Mouse (Mus musculus): ENCODE measurements around the gene Adrb1. TPM values are rescaled to one million over a fixed set of nuclear protein-coding genes. Genes with fewer than 3 reads are reported as not detected.

Gene Adrb1
- polyA plus RNA-seq, 1 experiment = 1.0 TPM

- TF ChIP-seq CTCF (IDR thresholded peaks at IDR 0.05; ENCODE audit: low read depth, low read length) (no peak), EP300 (IDR thresholded peaks at IDR 0.05; ENCODE audit: insufficient read depth, low read depth, low read length) (no peak), POLR2A (IDR thresholded peaks at IDR 0.05; ENCODE audit: insufficient read depth, low read length) (no peak)
- no peaks in the 10 kb centered on the region for H3K27me3 ChIP-seq (ENCODE audit: control insufficient read depth, insufficient read depth, low read length, poor library complexity, severe bottlenecking)
- H3K27ac ChIP-seq (ENCODE audit: insufficient read depth, low read length) = no peak overlapping the region
- H3K4me1 ChIP-seq (ENCODE audit: control insufficient read depth, insufficient read depth, low read length) = no peaks in the 10 kb centered on the region
- H3K4me3 ChIP-seq (ENCODE audit: low read depth, low read length) = no peak overlapping the region
- no peaks in the 10 kb centered on the region for H3K9me3 ChIP-seq (replicated peaks; ENCODE audit: control insufficient read depth, insufficient read depth, low read length, poor library complexity, severe bottlenecking)
- no peak overlapping the region for H3K9ac ChIP-seq (ENCODE audit: low read depth, poor library complexity, severe bottlenecking)
- no peaks in the 10 kb centered on the region for H3K36me3 ChIP-seq (ENCODE audit: control insufficient read depth, insufficient read depth, low read length, poor library complexity, severe bottlenecking)
Observed at GRCm38 (mm10) chr19:56772158-56772557, 50.2 kb downstream of the Adrb1 start.

GRCm38 (mm10) chr19:56773393-56773971, 51.5 kb downstream of the Adrb1 start:
- TF ChIP-seq EP300 (IDR thresholded peaks at IDR 0.05; ENCODE audit: insufficient read depth, low read depth, low read length) (no peak), CTCF (IDR thresholded peaks at IDR 0.05; ENCODE audit: low read depth, low read length) (no peak), POLR2A (IDR thresholded peaks at IDR 0.05; ENCODE audit: insufficient read depth, low read length) (no peak)
- H3K27me3 ChIP-seq (ENCODE audit: control insufficient read depth, insufficient read depth, low read length, poor library complexity, severe bottlenecking) = no peaks in the 10 kb centered on the region

GRCm38 (mm10) chr19:56774408-56774962, 52.5 kb downstream of the Adrb1 start:
- Histone ChIP-seq H3K27ac (ENCODE audit: insufficient read depth, low read length) (no peak overlapping the region), H3K9me3 (replicated peaks; ENCODE audit: control insufficient read depth, insufficient read depth, low read length, poor library complexity, severe bottlenecking) (no peaks in the 10 kb centered on the region), H3K27me3 (ENCODE audit: control insufficient read depth, insufficient read depth, low read length, poor library complexity, severe bottlenecking) (no peaks in the 10 kb centered on the region)

More at GRCm38 (mm10) chr19:56773393-56773971, 51.5 kb downstream of the Adrb1 start:
- Histone ChIP-seq H3K36me3 (ENCODE audit: control insufficient read depth, insufficient read depth, low read length, poor library complexity, severe bottlenecking) (no peaks in the 10 kb centered on the region), H3K9ac (ENCODE audit: low read depth, poor library complexity, severe bottlenecking) (no peak overlapping the region), H3K4me3 (ENCODE audit: low read depth, low read length) (no peak overlapping the region), H3K4me1 (ENCODE audit: control insufficient read depth, insufficient read depth, low read length) (no peaks in the 10 kb centered on the region), H3K9me3 (replicated peaks; ENCODE audit: control insufficient read depth, insufficient read depth, low read length, poor library complexity, severe bottlenecking) (no peaks in the 10 kb centered on the region), H3K27ac (ENCODE audit: insufficient read depth, low read length) (no peak overlapping the region)

GRCm38 (mm10) chr19:56774971-56775892, 53.2 kb downstream of the Adrb1 start:
- Histone ChIP-seq H3K36me3 (ENCODE audit: control insufficient read depth, insufficient read depth, low read length, poor library complexity, severe bottlenecking) (no peaks in the 10 kb centered on the region), H3K4me1 (ENCODE audit: control insufficient read depth, insufficient read depth, low read length) (no peaks in the 10 kb centered on the region), H3K27ac (ENCODE audit: insufficient read depth, low read length) (no peak overlapping the region), H3K4me3 (ENCODE audit: low read depth, low read length) (no peak overlapping the region), H3K27me3 (ENCODE audit: control insufficient read depth, insufficient read depth, low read length, poor library complexity, severe bottlenecking) (no peaks in the 10 kb centered on the region), H3K9ac (ENCODE audit: low read depth, poor library complexity, severe bottlenecking) (no peak overlapping the region), H3K9me3 (replicated peaks; ENCODE audit: control insufficient read depth, insufficient read depth, low read length, poor library complexity, severe bottlenecking) (no peaks in the 10 kb centered on the region)
- no peak for TF ChIP-seq CTCF (IDR thresholded peaks at IDR 0.05; ENCODE audit: low read depth, low read length)
- no peak for TF ChIP-seq EP300 (IDR thresholded peaks at IDR 0.05; ENCODE audit: insufficient read depth, low read depth, low read length)
- no peak for TF ChIP-seq POLR2A (IDR thresholded peaks at IDR 0.05; ENCODE audit: insufficient read depth, low read length)

More at GRCm38 (mm10) chr19:56774408-56774962, 52.5 kb downstream of the Adrb1 start:
- no peak overlapping the region for H3K9ac ChIP-seq (ENCODE audit: low read depth, poor library complexity, severe bottlenecking)
- no peaks in the 10 kb centered on the region for H3K36me3 ChIP-seq (ENCODE audit: control insufficient read depth, insufficient read depth, low read length, poor library complexity, severe bottlenecking)
- no peak overlapping the region for H3K4me3 ChIP-seq (ENCODE audit: low read depth, low read length)
- TF ChIP-seq EP300 (IDR thresholded peaks at IDR 0.05; ENCODE audit: insufficient read depth, low read depth, low read length) = no peak
- no peak for TF ChIP-seq CTCF (IDR thresholded peaks at IDR 0.05; ENCODE audit: low read depth, low read length)
- TF ChIP-seq POLR2A (IDR thresholded peaks at IDR 0.05; ENCODE audit: insufficient read depth, low read length) = no peak
- no peaks in the 10 kb centered on the region for H3K4me1 ChIP-seq (ENCODE audit: control insufficient read depth, insufficient read depth, low read length)

- H3K27ac ChIP-seq (ENCODE audit: insufficient read depth, low read length) = no peak overlapping the region
- no peak overlapping the region for H3K9ac ChIP-seq (ENCODE audit: low read depth, poor library complexity, severe bottlenecking)
- no peaks in the 10 kb centered on the region for H3K36me3 ChIP-seq (ENCODE audit: control insufficient read depth, insufficient read depth, low read length, poor library complexity, severe bottlenecking)
- H3K9me3 ChIP-seq (replicated peaks; ENCODE audit: control insufficient read depth, insufficient read depth, low read length, poor library complexity, severe bottlenecking) = no peaks in the 10 kb centered on the region
- no peak for TF ChIP-seq POLR2A (IDR thresholded peaks at IDR 0.05; ENCODE audit: insufficient read depth, low read length)
- no peak for TF ChIP-seq EP300 (IDR thresholded peaks at IDR 0.05; ENCODE audit: insufficient read depth, low read depth, low read length)
- no peak for TF ChIP-seq CTCF (IDR thresholded peaks at IDR 0.05; ENCODE audit: low read depth, low read length)
- H3K27me3 ChIP-seq (ENCODE audit: control insufficient read depth, insufficient read depth, low read length, poor library complexity, severe bottlenecking) = no peaks in the 10 kb centered on the region
- no peak overlapping the region for H3K4me3 ChIP-seq (ENCODE audit: low read depth, low read length)
- H3K4me1 ChIP-seq (ENCODE audit: control insufficient read depth, insufficient read depth, low read length) = no peaks in the 10 kb centered on the region
Observed at GRCm38 (mm10) chr19:56775893-56776718, 54.1 kb downstream of the Adrb1 start.

Measured in ES-Bruce4 (cell line).